Mouse (Mus musculus) midbrain, postnatal 0 days (tissue): ENCODE results near the gene Golph3l. TPM values are rescaled to one million over a fixed set of nuclear protein-coding genes. Genes with fewer than 3 reads are reported as not detected.
A peak's percentile ranks its signal among the peaks of the same experiment; 100 is the strongest.

ENCODE experiments used
- ATAC-seq: fragments of 200-750 bp; cut with Nextera tagmentation; 2 replicates; pipeline ENCODE4 v1.8.0; 2017; ENCODE audit warnings: moderate number of reproducible peaks, mild to moderate bottlenecking, moderate TSS enrichment, moderate library complexity; ENCODE audit not compliant: low FRiP score
- DNase-seq: peaks from one replicate; pipeline ENCODE4 v3.0.0-alpha.2; 2015; ENCODE audit warnings: low spot score
- H3K27ac ChIP-seq: fragments of 300-500 bp; sonication (generic); 2 replicates; pipeline ENCODE4 v1.5.1; 2014; ENCODE audit warnings: low read depth, mild to moderate bottlenecking, low read length, mixed read lengths
- H3K27me3 ChIP-seq: fragments of 300-500 bp; sonication (generic); 2 replicates; pipeline ENCODE4 v1.6.1; 2014; ENCODE audit warnings: low read length, control low read depth, mixed read lengths; ENCODE audit not compliant: insufficient read depth
- H3K36me3 ChIP-seq: fragments of 300-500 bp; sonication (generic); 2 replicates; pipeline ENCODE4 v1.6.1; 2014; ENCODE audit warnings: low read length, control low read depth, mixed read lengths; ENCODE audit not compliant: insufficient read depth
- H3K4me1 ChIP-seq: fragments of 300-500 bp; sonication (generic); 2 replicates; pipeline ENCODE4 v1.6.1; 2014; ENCODE audit warnings: mild to moderate bottlenecking, control low read depth, antibody characterized with exemption, low read length, mixed read lengths; ENCODE audit not compliant: insufficient read depth
- H3K4me2 ChIP-seq: fragments of 300-500 bp; sonication (generic); 2 replicates; pipeline ENCODE4 v1.6.1; 2014; ENCODE audit warnings: low read depth, mild to moderate bottlenecking, low read length, mixed read lengths; ENCODE audit not compliant: poor library complexity, severe bottlenecking
- H3K4me3 ChIP-seq: fragments of 300-500 bp; sonication (generic); 2 replicates; pipeline ENCODE4 v1.5.1; 2014; ENCODE audit warnings: low read depth, mild to moderate bottlenecking, low read length, moderate library complexity
- H3K9ac ChIP-seq: fragments of 300-500 bp; sonication (generic); replicated peaks from 2 replicates; pipeline ENCODE4 v1.6.1; 2014; ENCODE audit warnings: mild to moderate bottlenecking, low read length, moderate library complexity, mixed read lengths; ENCODE audit not compliant: poor library complexity, severe bottlenecking
- H3K9me3 ChIP-seq: fragments of 300-500 bp; sonication (generic); 2 replicates; pipeline ENCODE4 v1.6.1; 2016; ENCODE audit warnings: low read length, control low read depth
- CTCF ChIP-seq: IDR thresholded peaks from 2 replicates; pipeline ENCODE4 v1.5.1; 2016; ENCODE audit warnings: antibody characterized with exemption, mild to moderate bottlenecking
- WGBS: fragments of 180-500 bp; shearing (Covaris S2); extraction: QIAGEN DNeasy Blood & Tissue Kit; methylation state at CpG from one replicate; pipeline ENCODE4 v1.1.7; 2014; 5-methylcytosine and 5-hydroxymethylcytosine counted together
- polyA plus RNA-seq: library from polyadenylated mRNA; unstranded; fragments of >200 nt; fragmentation: Nextera tagmentation; extraction: Ambion mirVana; gene quantifications from 2 replicates; pipeline ENCODE4 v1.2.1, GENCODE M21; 2015
- total RNA-seq: library from RNA; depleted of rRNA; stranded (reverse); fragments of >200 nt; gene quantifications from 2 replicates; pipeline ENCODE4 v1.2.3, GENCODE M21; 2014

Gene Golph3l
- total and polyA plus RNA-seq, 2 experiments from 2014 or later, result 18.8 to 22.2 TPM

- peaks cover 10% of the 10 kb centered on the region; the same call in 1 of the 2 replicates for H3K4me1 ChIP-seq
- no peak for TF ChIP-seq CTCF
- no peaks in the 10 kb centered on the region for H3K9me3 ChIP-seq
- 89% methylated on average over 5 of the region's 5 CpGs for WGBS
- no peak overlapping the region for H3K4me2 ChIP-seq
- no peak overlapping the region for H3K9ac ChIP-seq
- DNase-seq (no peak), ATAC-seq (no peak)
- no peak overlapping the region for H3K27ac ChIP-seq
- no peaks in the 10 kb centered on the region for H3K27me3 ChIP-seq
- H3K4me3 ChIP-seq, result no peak overlapping the region
- no peaks in the 10 kb centered on the region for H3K36me3 ChIP-seq
These were observed 66.7 kb downstream of the Golph3l start for GRCm38 (mm10) chr3:95655437-95655836.

DNA sequence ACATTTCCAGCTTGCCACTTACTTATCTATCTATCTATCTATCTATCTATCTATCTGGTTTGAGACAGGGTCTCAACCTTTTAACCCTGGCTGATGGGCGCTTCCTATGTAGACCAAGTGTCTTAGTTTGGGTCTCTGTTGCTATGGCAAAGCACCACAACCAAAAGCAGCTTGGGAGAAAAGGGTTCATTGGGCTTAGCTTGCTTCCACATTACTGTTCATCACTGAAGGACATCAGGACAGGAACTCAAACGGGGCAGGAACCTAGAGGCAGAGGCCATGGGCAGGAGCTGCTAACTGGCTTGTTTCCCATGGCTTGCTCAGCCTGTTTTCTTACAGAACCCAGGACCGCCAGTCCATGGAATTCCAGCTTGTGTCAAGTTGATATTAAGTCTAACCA is 68.4 kb downstream of the Golph3l start:
- Histone ChIP-seq H3K9me3 (no peaks in the 10 kb centered on the region), H3K4me3 (no peak overlapping the region), H3K36me3 (no peaks in the 10 kb centered on the region), H3K4me1 (peaks cover 16% of the 10 kb centered on the region), H3K9ac (no peak overlapping the region), H3K4me2 (no peak overlapping the region), H3K27me3 (no peaks in the 10 kb centered on the region), H3K27ac (no peak overlapping the region)
- no peak for TF ChIP-seq CTCF
- DNase-seq, result no peak
- no peak for ATAC-seq
- 94% methylated on average over 3 of the region's 3 CpGs for WGBS

GRCm38 (mm10) chr3:95657711-95658110 is 69.0 kb downstream of the Golph3l start:
- 85% methylated on average over 3 of the region's 3 CpGs for whole genome bisulfite sequencing

DNA sequence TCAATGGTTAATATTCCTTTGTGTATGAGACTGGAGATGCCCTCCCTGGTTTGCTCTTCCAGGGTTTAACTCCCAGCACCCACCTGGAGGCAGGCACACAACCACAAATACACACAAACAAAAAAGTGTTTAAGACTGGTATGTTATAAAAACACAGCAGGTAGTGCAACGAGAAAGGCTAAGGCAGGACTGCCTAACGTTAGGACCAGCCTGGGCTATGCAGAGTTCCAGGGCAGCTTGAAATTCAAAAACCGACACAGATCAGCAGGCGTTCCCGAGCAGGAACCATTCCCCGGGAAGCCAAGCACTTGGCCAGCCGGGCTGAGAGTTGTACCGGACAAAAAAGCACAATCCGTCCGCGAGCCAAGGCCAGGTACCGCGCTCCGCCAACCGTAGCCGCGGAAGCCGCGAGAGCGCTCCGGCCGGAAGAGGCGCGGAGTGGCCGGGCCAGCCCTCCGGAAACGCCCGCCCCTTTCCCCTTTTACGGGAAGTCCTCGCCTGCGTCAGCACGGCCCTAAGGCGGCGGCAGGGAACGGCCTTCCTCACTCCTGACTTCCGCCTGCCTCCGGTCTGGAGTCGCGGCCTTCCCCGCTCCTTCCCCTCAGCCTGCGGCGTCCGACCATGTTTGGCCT is 69.6 kb downstream of the Golph3l start, which contains the start of gene Mcl1:
TSS of gene Mcl1 (plus strand) at position 553 of the 632 bp plus-strand sequence.
- H3K27me3 ChIP-seq, result no peaks in the 10 kb centered on the region
- peak within 1 kb of the TSS; percentile 96 for H3K4me3 ChIP-seq
- peak within 1 kb of the TSS; percentile 99 for H3K27ac ChIP-seq
- H3K9ac ChIP-seq, result peak within 1 kb of the TSS; percentile 99
- DNase-seq (peak; percentile 96), ATAC-seq (peak; percentile 96)
- H3K4me1 ChIP-seq, result peaks cover 16% of the 10 kb centered on the region
- whole genome bisulfite sequencing, result under 1% methylated on average over 41 of the region's 43 CpGs
- peaks cover 7% of the 10 kb centered on the region for H3K36me3 ChIP-seq
- peak within 1 kb of the TSS; percentile 58 for H3K4me2 ChIP-seq
- H3K9me3 ChIP-seq, result no peaks in the 10 kb centered on the region
- TF ChIP-seq CTCF, result no peak

More at GRCm38 (mm10) chr3:95657711-95658110, 69.0 kb downstream of the Golph3l start:
- Histone ChIP-seq H3K27ac (no peak overlapping the region), H3K9me3 (no peaks in the 10 kb centered on the region), H3K9ac (peak overlapping the region; percentile 99; the same call in 1 of the 2 replicates), H3K4me2 (peak overlapping the region; percentile 58), H3K4me1 (peaks cover 16% of the 10 kb centered on the region), H3K36me3 (peaks cover 2% of the 10 kb centered on the region), H3K27me3 (no peaks in the 10 kb centered on the region), H3K4me3 (peak overlapping the region; percentile 96)
- no peak for DNase-seq
- no peak for ATAC-seq
- TF ChIP-seq CTCF, result no peak

DNA sequence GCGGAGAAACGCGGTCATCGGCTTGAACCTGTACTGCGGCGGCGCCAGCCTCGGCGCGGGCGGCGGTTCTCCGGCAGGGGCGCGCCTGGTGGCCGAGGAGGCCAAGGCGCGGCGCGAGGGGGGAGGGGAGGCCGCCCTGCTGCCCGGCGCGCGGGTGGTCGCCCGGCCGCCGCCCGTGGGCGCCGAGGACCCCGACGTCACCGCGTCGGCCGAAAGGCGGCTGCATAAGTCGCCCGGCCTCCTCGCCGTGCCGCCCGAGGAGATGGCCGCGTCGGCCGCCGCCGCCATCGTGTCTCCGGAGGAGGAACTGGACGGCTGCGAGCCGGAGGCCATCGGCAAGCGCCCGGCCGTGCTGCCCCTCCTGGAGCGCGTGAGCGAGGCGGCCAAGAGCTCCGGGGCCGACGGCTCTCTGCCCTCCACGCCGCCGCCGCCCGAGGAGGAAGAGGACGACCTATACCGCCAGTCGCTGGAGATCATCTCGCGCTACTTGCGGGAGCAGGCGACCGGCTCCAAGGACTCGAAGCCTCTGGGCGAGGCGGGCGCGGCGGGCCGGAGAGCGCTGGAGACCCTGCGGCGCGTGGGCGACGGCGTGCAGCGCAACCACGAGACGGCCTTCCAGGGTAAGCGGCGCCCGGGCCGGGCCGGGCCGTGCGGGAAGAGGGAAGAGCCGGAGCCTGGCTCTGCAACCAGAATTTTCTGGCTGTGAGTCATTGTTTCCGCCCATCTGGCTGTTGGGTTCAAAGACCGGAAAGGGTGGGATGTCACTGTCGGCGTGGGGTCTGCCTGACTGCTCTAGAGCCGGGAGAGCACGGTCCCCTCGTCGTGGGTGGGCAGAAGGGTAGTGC is 70.4 kb downstream of the Golph3l start:
- Histone ChIP-seq H3K9me3 (no peaks in the 10 kb centered on the region), H3K36me3 (peaks cover 10% of the 10 kb centered on the region), H3K27ac (peak overlapping the region; percentile 99), H3K4me1 (peaks cover 12% of the 10 kb centered on the region; the same call in 1 of the 2 replicates), H3K27me3 (no peaks in the 10 kb centered on the region), H3K4me3 (peak overlapping the region; percentile 96), H3K4me2 (peak overlapping the region; percentile 58), H3K9ac (peak overlapping the region; percentile 99)
- no peak; the same call in 1 of the 2 replicates for TF ChIP-seq CTCF
- WGBS, result under 1% methylated on average over 103 of the region's 113 CpGs
- ATAC-seq (peak; percentile 77), DNase-seq (peak; percentile 89)
